Mouse (Mus musculus) thymus, adult 2 months (tissue): Measurements from ENCODE around the gene Ctdsp1.

ENCODE experiments used
- CTCF ChIP-seq: fragments of 200-500 bp; IDR thresholded peaks from 2 replicates; pipeline ENCODE4 v1.5.1; 2012; ENCODE audit warnings: mild to moderate bottlenecking, control low read depth, low read length, moderate library complexity, borderline replicate concordance; ENCODE audit not compliant: control insufficient read depth, poor library complexity, insufficient read depth; ENCODE audit errors: extremely low read depth
- POLR2A ChIP-seq: fragments of 200-500 bp; IDR thresholded peaks from 2 replicates; pipeline ENCODE4 v1.6.1; 2012; ENCODE audit warnings: mild to moderate bottlenecking, low read length, control low read depth, moderate library complexity; ENCODE audit not compliant: control insufficient read depth, poor library complexity, insufficient read depth; ENCODE audit errors: extremely low read depth

DNA sequence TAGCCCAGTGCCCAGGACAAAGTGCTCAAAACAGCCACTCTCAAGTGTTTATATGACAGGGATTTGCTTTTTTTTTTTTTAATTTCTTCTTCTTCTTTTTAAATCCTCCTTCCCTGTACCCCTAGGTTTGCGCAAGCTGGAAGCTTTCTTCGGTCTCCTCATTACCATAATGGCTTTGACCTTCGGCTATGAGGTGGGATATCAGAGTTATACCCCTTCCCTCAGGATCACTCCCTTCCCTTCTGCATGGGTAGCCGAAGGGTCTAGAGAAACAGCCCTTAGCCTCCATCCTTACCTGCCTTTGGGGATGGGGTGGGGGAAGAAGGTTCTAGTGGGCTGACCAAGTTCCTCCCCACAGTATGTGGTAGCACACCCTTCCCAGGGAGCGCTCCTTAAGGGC, 10.8 kb upstream of the Ctdsp1 start:
- TF ChIP-seq POLR2A, result no peak
- no peak for TF ChIP-seq CTCF
